Mouse (Mus musculus) midbrain, embryonic 10.5 days (tissue): ENCODE measurements around the gene Gm43517. TPM values are rescaled to one million over a fixed set of nuclear protein-coding genes. Genes with fewer than 3 reads are reported as not detected.

Experiments used
- DNase-seq: peaks from one replicate; pipeline ENCODE4 v3.0.0-alpha.2; 2017; ENCODE audit warnings: low spot score
- H3K27ac ChIP-seq: fragments of 300-500 bp; sonication (generic); replicated peaks from 2 replicates; pipeline ENCODE4 v1.5.1; 2016; ENCODE audit warnings: mild to moderate bottlenecking
- H3K27me3 ChIP-seq: fragments of 300-500 bp; sonication (generic); 2 replicates; pipeline ENCODE4 v1.6.1; 2016; ENCODE audit warnings: low read depth, mild to moderate bottlenecking; ENCODE audit not compliant: poor library complexity, severe bottlenecking
- H3K36me3 ChIP-seq: fragments of 300-500 bp; sonication (generic); 2 replicates; pipeline ENCODE4 v1.6.1; 2016; ENCODE audit warnings: mild to moderate bottlenecking, moderate library complexity
- H3K4me1 ChIP-seq: fragments of 300-500 bp; sonication (generic); 2 replicates; pipeline ENCODE4 v1.6.1; 2016
- H3K4me3 ChIP-seq: fragments of 300-500 bp; sonication (generic); 2 replicates; pipeline ENCODE4 v1.5.1; 2016; ENCODE audit warnings: mild to moderate bottlenecking, moderate library complexity
- H3K9me3 ChIP-seq: fragments of 300-500 bp; sonication (generic); replicated peaks from 2 replicates; pipeline ENCODE4 v1.6.1; 2016; ENCODE audit warnings: mild to moderate bottlenecking
- WGBS: fragments of 180-500 bp; shearing (Covaris S2); methylation state at CpG from one replicate; pipeline ENCODE4 v1.1.7; 2016; 5-methylcytosine and 5-hydroxymethylcytosine counted together
- polyA plus RNA-seq: library from polyadenylated mRNA; unstranded; fragments of >200 nt; fragmentation: Nextera tagmentation; extraction: Ambion mirVana; gene quantifications from 2 replicates; pipeline ENCODE4 v1.2.1, GENCODE M21; 2016

Gene Gm43517
- polyA plus RNA-seq, 1 experiment from 2014 or later: not detected

GRCm38 (mm10) chr12:49379446-49379845, 5.5 kb upstream of the Gm43517 start:
- WGBS: 3% methylated on average over 11 of the region's 11 CpGs
- peaks cover 100% of the 10 kb centered on the region for H3K27me3 ChIP-seq
- H3K36me3 ChIP-seq: no peaks in the 10 kb centered on the region
- peak; percentile 34 for DNase-seq
- H3K27ac ChIP-seq: no peak overlapping the region
- peaks cover 16% of the 10 kb centered on the region for H3K4me1 ChIP-seq
- no peak overlapping the region for H3K4me3 ChIP-seq
- H3K9me3 ChIP-seq: no peaks in the 10 kb centered on the region

- H3K4me3 ChIP-seq: no peak overlapping the region
- H3K4me1 ChIP-seq: peaks cover 22% of the 10 kb centered on the region
- WGBS: 0% methylated on average over 4 of the region's 4 CpGs
- H3K36me3 ChIP-seq: no peaks in the 10 kb centered on the region
- peak; percentile 23 for DNase-seq
- no peak overlapping the region for H3K27ac ChIP-seq
- H3K27me3 ChIP-seq: peaks cover 100% of the 10 kb centered on the region
- no peaks in the 10 kb centered on the region for H3K9me3 ChIP-seq
These were observed 4.5 kb upstream of the Gm43517 start for GRCm38 (mm10) chr12:49380442-49380841.

- DNase-seq: no peak
- Histone ChIP-seq H3K4me3 (no peak overlapping the region), H3K4me1 (peaks cover 22% of the 10 kb centered on the region), H3K36me3 (no peaks in the 10 kb centered on the region), H3K27ac (no peak overlapping the region), H3K9me3 (no peaks in the 10 kb centered on the region), H3K27me3 (peaks cover 100% of the 10 kb centered on the region)
- 4% methylated on average over 4 of the region's 4 CpGs for WGBS
These were observed 3.9 kb upstream of the Gm43517 start for GRCm38 (mm10) chr12:49381031-49381525.

GRCm38 (mm10) chr12:49381721-49382365, 3.1 kb upstream of the Gm43517 start:
- Histone ChIP-seq H3K9me3 (no peaks in the 10 kb centered on the region), H3K4me3 (no peak overlapping the region), H3K36me3 (no peaks in the 10 kb centered on the region), H3K27me3 (peaks cover 100% of the 10 kb centered on the region), H3K27ac (no peak overlapping the region), H3K4me1 (peaks cover 22% of the 10 kb centered on the region)
- under 1% methylated on average over 19 of the region's 19 CpGs for WGBS
- peak; percentile 56 for DNase-seq

GRCm38 (mm10) chr12:49382565-49383520, 2.1 kb upstream of the Gm43517 start, which contains the start of gene Foxg1:
Foxg1 (plus strand) TSS chr12:49382660.
- no peaks in the 10 kb centered on the region for H3K36me3 ChIP-seq
- H3K4me1 ChIP-seq: peaks cover 22% of the 10 kb centered on the region
- peak within 1 kb of the TSS; percentile 56 for H3K4me3 ChIP-seq
- H3K27me3 ChIP-seq: peaks cover 100% of the 10 kb centered on the region
- peak; percentile 63 for DNase-seq
- under 1% methylated on average over 59 of the region's 61 CpGs for WGBS
- no peaks in the 10 kb centered on the region for H3K9me3 ChIP-seq
- 0 out of 2 replicates have a peak within 1 kb of the TSS, but pooled peaks have one; percentile 28 for H3K27ac ChIP-seq

DNA sequence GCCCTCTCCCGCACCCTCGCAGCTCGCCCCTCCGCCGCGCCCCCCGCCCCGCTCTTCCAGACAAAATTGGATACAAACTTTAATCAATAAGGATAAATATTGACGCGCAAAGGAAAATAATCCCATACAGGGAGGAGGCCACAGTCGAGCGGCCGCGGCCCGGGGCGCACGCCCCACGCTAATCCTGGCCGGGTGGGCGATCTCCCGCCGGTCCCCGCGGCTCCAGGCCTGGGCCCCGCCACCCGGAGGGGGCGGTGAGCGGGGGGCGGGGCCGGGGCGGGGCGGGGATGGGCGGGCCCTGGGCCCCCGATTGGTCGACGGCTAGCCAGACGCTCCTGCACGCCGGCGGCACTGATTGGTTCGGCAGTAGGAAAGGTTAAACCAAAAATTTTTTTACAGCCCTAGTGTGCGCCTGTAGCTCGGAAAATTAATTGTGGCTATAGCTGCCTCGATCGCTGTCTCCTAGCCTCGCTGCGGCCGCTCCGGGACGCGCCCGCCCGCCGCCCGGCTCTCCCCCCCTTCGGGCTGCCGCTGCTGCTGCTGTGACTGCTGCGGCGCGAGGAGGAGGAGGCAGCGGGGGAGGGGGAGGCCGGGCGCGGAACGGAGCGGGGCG, 1.3 kb upstream of the Gm43517 start:
- WGBS: under 1% methylated on average over 59 of the region's 67 CpGs
- Histone ChIP-seq H3K36me3 (no peaks in the 10 kb centered on the region), H3K27ac (no peak overlapping the region), H3K27me3 (peaks cover 100% of the 10 kb centered on the region), H3K4me3 (peak overlapping the region; percentile 56), H3K9me3 (no peaks in the 10 kb centered on the region), H3K4me1 (peaks cover 22% of the 10 kb centered on the region)
- DNase-seq: peak; percentile 83

- Histone ChIP-seq H3K4me1 (peaks cover 22% of the 10 kb centered on the region), H3K27ac (no peak overlapping the region; the same call in 1 of the 2 replicates), H3K27me3 (peaks cover 100% of the 10 kb centered on the region), H3K4me3 (peak overlapping the region; percentile 56), H3K9me3 (no peaks in the 10 kb centered on the region), H3K36me3 (no peaks in the 10 kb centered on the region)
- peak; percentile 53 for DNase-seq
- WGBS: under 1% methylated on average over 65 of the region's 66 CpGs
These were observed 589 bp upstream of the Gm43517 start for GRCm38 (mm10) chr12:49384295-49384875.

GRCm38 (mm10) chr12:49385631-49385990, 637 bp downstream of the Gm43517 start:
- DNase-seq: no peak
- Histone ChIP-seq H3K36me3 (no peaks in the 10 kb centered on the region), H3K4me3 (peak overlapping the region; percentile 56), H3K27me3 (peaks cover 100% of the 10 kb centered on the region), H3K27ac (no peak overlapping the region), H3K9me3 (no peaks in the 10 kb centered on the region), H3K4me1 (peaks cover 22% of the 10 kb centered on the region)
- WGBS: under 1% methylated on average over 23 of the region's 23 CpGs

DNA sequence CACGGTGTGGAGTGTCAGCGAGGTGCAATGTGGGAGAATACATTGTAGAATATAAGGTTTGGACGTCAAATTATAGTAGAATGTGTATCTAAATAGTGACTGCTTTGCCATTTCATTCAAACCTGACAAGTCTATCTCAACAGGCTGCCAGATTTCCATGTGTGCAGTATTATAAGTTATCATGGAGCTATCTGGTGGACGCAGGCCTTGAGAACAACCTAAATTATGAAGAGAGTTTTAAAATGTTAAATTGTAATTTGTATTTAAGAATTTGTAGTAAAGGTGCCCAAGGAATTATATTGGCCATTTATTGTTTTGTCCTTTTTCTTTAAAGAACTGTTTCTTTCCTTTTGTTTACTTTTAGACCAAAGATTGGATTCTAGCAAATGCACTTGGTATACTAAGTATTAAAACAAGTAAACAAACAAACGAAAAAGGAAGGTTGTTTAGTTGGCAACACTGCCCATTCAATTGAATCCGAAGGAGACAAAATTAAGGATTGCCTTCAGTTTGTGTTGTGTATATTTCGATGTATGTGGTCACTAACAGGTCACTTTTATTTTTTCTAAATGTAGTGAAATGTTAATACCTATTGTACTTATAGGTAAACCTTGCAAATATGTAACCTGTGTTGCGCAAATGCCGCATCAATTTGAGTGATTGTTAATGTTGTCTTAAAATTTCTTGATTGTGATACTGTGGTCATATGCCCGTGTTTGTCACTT, 1.3 kb downstream of the Gm43517 start:
- Histone ChIP-seq H3K36me3 (no peaks in the 10 kb centered on the region), H3K4me1 (peaks cover 24% of the 10 kb centered on the region), H3K27me3 (peaks cover 100% of the 10 kb centered on the region), H3K4me3 (no peak overlapping the region), H3K9me3 (no peaks in the 10 kb centered on the region), H3K27ac (no peak overlapping the region)
- 12% methylated on average over 10 of the region's 10 CpGs for WGBS
- DNase-seq: no peak

- Histone ChIP-seq H3K27me3 (peaks cover 100% of the 10 kb centered on the region), H3K9me3 (no peaks in the 10 kb centered on the region), H3K27ac (no peak overlapping the region), H3K4me1 (peaks cover 23% of the 10 kb centered on the region), H3K36me3 (no peaks in the 10 kb centered on the region), H3K4me3 (no peak overlapping the region)
- DNase-seq: no peak
- 11% methylated on average over 2 of the region's 2 CpGs for WGBS
These were observed 3.1 kb downstream of the Gm43517 start for GRCm38 (mm10) chr12:49387856-49388598.

- no peak for DNase-seq
- no peaks in the 10 kb centered on the region for H3K9me3 ChIP-seq
These were observed 4.7 kb downstream of the Gm43517 start for GRCm38 (mm10) chr12:49389666-49390065.

More at GRCm38 (mm10) chr12:49389666-49390065, 4.7 kb downstream of the Gm43517 start:
- no peak overlapping the region for H3K4me3 ChIP-seq
- H3K27me3 ChIP-seq: peaks cover 100% of the 10 kb centered on the region
- H3K27ac ChIP-seq: no peak overlapping the region
- H3K4me1 ChIP-seq: peaks cover 6% of the 10 kb centered on the region
- WGBS: under 1% methylated on average over 5 of the region's 5 CpGs
- no peaks in the 10 kb centered on the region for H3K36me3 ChIP-seq
